Mouse (Mus musculus) ES-Bruce4 (cell line): ENCODE data around the gene Tmed10. TPM values are rescaled to one million over a fixed set of nuclear protein-coding genes. Genes with fewer than 3 reads are reported as not detected.
A peak's percentile ranks its signal among the peaks of the same experiment; 100 is the strongest.

Source experiments
- H3K27ac ChIP-seq: 2 replicates; pipeline ENCODE4 v1.5.1; 2012; ENCODE audit warnings: low read length, inconsistent platforms; ENCODE audit not compliant: insufficient read depth
- H3K27me3 ChIP-seq: 2 replicates; pipeline ENCODE4 v1.6.1; 2012; ENCODE audit warnings: mild to moderate bottlenecking, low read length, inconsistent platforms; ENCODE audit not compliant: control insufficient read depth, poor library complexity, insufficient read depth, severe bottlenecking
- H3K36me3 ChIP-seq: 2 replicates; pipeline ENCODE4 v1.6.1; 2012; ENCODE audit warnings: inconsistent platforms, mild to moderate bottlenecking, low read length, moderate library complexity; ENCODE audit not compliant: control insufficient read depth, poor library complexity, insufficient read depth, severe bottlenecking
- H3K4me1 ChIP-seq: one replicate; pipeline ENCODE4 v1.8.1; 2011; ENCODE audit warnings: low read length; ENCODE audit not compliant: control insufficient read depth, insufficient read depth
- H3K4me3 ChIP-seq: 2 replicates; pipeline ENCODE4 v1.5.1; 2011; ENCODE audit warnings: low read depth, mild to moderate bottlenecking, low read length
- H3K9ac ChIP-seq: 2 replicates; pipeline ENCODE4 v1.6.1; 2012; ENCODE audit warnings: low read depth, mild to moderate bottlenecking, inconsistent platforms; ENCODE audit not compliant: poor library complexity, severe bottlenecking
- H3K9me3 ChIP-seq: replicated peaks from 2 replicates; pipeline ENCODE4 v1.6.1; 2012; ENCODE audit warnings: mild to moderate bottlenecking, low read length, inconsistent platforms; ENCODE audit not compliant: control insufficient read depth, poor library complexity, insufficient read depth, severe bottlenecking
- CTCF ChIP-seq: IDR thresholded peaks from one replicate; pipeline ENCODE4 v1.8.1; 2011; ENCODE audit warnings: low read depth, low read length
- EP300 ChIP-seq: IDR thresholded peaks from 2 replicates; pipeline ENCODE4 v1.6.1; 2011; ENCODE audit warnings: low read depth, low read length; ENCODE audit not compliant: insufficient read depth
- POLR2A ChIP-seq: IDR thresholded peaks from one replicate; pipeline ENCODE4 v1.8.1; 2011; ENCODE audit warnings: low read length; ENCODE audit not compliant: insufficient read depth
- polyA plus RNA-seq: library from polyadenylated mRNA; stranded (reverse); fragments of >200 nt; gene quantifications from 2 replicates; pipeline ENCODE4 v1.2.4, GENCODE M21; 2011; ENCODE audit warnings: low read depth; ENCODE audit not compliant: missing spikeins, insufficient read depth, insufficient read length

Tmed10 gene
- polyA plus RNA-seq, 1 experiment = 174 TPM

DNA sequence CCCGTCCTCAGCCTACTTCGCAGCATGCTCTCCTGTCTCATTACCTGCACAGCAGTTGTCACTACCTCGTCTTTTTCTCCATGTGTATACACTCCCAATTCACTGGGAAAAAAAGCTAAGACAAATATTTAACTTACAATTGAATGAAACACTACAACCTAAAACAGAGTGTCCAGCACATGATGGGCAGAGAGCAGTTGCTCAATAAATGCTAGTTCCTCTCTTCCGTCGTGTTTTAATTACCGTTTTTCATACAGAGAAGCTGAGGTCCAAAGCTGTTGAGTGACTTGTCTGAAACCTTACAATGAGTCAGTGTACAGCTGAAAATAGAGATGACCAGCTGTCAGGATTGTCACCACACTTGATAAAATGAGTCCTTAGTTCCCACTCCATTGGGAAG lies 6.9 kb upstream of the Tmed10 start:
- TF ChIP-seq EP300 (no peak), POLR2A (no peak), CTCF (no peak)
- no peak overlapping the region for H3K9ac ChIP-seq
- no peak overlapping the region for H3K27ac ChIP-seq
- H3K9me3 ChIP-seq = no peaks in the 10 kb centered on the region
- H3K4me3 ChIP-seq = no peak overlapping the region
- H3K27me3 ChIP-seq = no peaks in the 10 kb centered on the region
- H3K36me3 ChIP-seq = no peaks in the 10 kb centered on the region
- H3K4me1 ChIP-seq = no peaks in the 10 kb centered on the region

DNA sequence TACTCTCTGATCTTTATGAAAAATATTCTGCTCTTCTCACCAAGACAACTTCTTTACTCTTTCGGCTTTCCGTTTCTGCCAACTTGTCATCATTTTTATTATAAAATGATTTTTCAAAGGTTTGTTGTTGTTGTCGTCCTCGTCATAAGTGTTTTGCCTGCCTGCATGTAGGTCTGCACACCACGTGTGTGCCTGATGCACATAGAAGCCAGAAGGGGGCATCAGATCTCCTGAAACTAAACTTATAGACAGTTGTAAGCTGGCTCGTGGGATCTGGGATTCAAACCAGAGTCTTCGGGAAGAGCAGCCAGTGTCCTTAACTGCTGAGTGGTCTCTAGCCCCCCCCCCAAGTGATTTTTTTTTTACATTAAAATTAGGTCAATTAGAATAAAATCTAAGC lies 6.3 kb upstream of the Tmed10 start:
- no peaks in the 10 kb centered on the region for H3K4me1 ChIP-seq
- no peaks in the 10 kb centered on the region for H3K9me3 ChIP-seq
- TF ChIP-seq EP300 (no peak), CTCF (peak; percentile 52)
- no peaks in the 10 kb centered on the region for H3K27me3 ChIP-seq
- H3K27ac ChIP-seq = no peak overlapping the region
- H3K4me3 ChIP-seq = no peak overlapping the region
- no peaks in the 10 kb centered on the region for H3K36me3 ChIP-seq
- no peak overlapping the region for H3K9ac ChIP-seq

DNA sequence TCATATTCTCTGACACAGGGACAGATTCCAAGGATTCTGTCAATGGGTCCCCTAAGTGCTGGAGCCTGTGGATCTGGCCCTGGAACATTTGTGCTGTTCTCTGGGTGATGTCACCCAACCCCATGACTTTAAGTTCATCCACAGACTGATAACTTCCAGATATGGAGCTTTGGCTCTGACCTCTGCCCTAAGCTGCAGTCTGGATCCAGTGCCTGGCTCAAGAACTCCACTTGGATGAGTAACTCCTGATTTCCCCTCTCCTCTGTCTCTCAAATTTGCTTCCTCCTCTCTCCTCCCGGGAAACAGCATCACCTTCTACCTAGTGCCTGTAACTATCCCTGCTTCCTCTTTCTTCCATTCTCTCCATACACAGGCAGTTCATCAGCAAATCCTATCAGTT lies 5.7 kb upstream of the Tmed10 start:
- Histone ChIP-seq H3K27me3 (no peaks in the 10 kb centered on the region), H3K9me3 (no peaks in the 10 kb centered on the region), H3K36me3 (no peaks in the 10 kb centered on the region), H3K4me3 (no peak overlapping the region), H3K4me1 (no peaks in the 10 kb centered on the region), H3K9ac (no peak overlapping the region), H3K27ac (no peak overlapping the region)
- TF ChIP-seq CTCF = no peak
- TF ChIP-seq POLR2A = no peak

DNA sequence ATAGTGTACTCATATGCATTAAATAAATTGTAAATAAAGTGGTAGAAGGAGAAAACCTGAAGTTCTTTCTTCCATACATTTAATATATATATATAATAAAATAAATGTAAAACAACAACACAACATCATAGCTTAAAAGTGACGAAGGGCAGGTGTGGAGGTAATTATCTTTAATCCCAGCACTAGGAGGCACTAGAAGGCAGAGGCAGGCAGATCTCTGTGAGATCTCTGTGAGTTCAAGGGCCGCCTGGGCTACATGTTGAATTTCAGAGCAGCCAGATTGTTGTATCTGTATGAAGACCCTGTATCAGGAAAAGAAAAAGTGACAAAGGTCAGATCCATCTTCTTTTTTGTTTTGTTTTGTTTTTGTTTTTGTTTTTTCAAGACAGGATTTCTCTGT lies 3.6 kb upstream of the Tmed10 start:
- Histone ChIP-seq H3K9me3 (no peaks in the 10 kb centered on the region), H3K4me3 (no peak overlapping the region), H3K4me1 (no peaks in the 10 kb centered on the region), H3K9ac (no peak overlapping the region), H3K36me3 (no peaks in the 10 kb centered on the region), H3K27me3 (no peaks in the 10 kb centered on the region), H3K27ac (no peak overlapping the region)
- peak; percentile 19 for TF ChIP-seq CTCF
- no peak for TF ChIP-seq POLR2A

DNA sequence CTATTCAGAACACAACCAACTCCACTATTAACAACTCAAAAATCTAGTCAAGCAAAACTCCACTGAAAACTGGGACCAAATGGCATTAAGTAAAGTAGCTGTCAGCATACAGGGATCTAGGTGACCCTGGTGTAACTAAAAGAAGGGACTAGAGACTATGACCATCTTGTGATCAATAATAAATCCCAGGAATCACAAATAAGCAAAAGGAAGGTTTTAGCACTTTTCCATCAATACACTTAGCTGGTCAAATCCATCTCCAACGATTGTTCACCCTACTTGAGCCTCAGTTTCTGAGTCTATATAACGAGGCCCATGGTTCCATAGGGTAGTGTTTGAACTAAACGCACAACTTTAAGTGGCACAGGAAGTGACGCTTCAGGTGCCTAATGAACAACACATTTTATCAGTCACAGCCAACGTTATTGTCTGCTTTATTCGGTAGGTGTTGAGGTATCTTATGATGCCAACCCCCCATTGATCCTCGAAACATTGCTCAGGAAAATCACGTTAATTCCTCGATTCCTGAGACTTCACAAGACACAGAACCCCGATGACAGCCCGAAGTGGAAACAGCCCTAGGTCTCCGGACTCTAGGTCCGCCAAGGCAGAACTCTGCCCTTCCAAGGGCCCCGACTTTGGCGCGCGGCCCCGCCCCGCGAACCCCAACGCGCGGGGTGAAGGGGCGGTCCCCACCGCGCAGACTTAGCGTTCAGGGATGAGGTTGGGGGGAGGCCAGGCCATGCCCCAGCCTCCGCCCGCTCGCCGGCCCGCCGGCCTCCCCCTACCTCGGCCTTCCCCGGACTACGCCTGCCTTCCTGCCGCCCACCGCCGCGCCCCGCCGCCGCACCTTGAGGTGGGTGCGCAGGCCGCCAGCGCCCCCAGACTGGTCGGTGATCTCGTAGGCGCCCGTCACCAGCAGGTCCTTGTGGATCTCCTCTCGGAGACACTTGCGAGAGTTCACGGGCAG lies 771 bp downstream of the Tmed10 start:
- Histone ChIP-seq H3K9me3 (no peaks in the 10 kb centered on the region), H3K4me1 (peaks cover 4% of the 10 kb centered on the region), H3K36me3 (no peaks in the 10 kb centered on the region), H3K9ac (peak overlapping the region; percentile 96), H3K27me3 (no peaks in the 10 kb centered on the region), H3K27ac (no peak overlapping the region), H3K4me3 (peak overlapping the region; percentile 99)
- TF ChIP-seq CTCF (no peak), POLR2A (no peak), EP300 (no peak)

DNA sequence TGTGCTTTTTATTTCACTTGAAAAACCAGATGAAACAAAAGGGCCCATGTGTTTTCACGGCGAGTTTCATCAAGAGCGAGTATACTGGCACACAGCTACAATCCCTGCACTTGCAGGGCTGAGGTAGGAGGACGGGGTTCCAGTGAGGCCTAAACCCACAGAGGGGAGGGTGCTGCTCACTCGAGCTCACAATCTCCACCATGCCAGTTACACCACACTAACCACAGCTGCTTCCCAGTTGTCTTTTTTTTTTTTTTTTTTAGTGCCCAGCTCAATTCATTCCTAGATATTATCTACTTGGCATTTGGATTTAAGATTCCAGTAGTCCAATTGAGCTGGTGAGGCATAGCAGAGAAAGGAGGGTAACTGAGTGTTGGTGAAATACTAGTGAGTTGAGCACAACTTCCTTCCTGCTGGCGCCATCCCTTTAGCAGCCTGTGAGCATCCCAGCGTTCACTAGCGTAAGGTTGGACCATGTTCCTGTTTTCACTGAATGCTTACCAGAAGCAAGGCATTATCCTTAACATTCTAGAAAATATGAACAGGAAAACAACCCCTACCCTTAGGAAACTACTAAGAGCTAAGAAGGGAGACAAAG lies 2.5 kb downstream of the Tmed10 start:
- TF ChIP-seq EP300 (no peak), CTCF (no peak), POLR2A (no peak)
- Histone ChIP-seq H3K4me1 (peaks cover 5% of the 10 kb centered on the region), H3K9ac (no peak overlapping the region), H3K27ac (no peak overlapping the region), H3K27me3 (no peaks in the 10 kb centered on the region), H3K9me3 (no peaks in the 10 kb centered on the region), H3K36me3 (no peaks in the 10 kb centered on the region), H3K4me3 (no peak overlapping the region)
